Mouse (Mus musculus) olfactory bulb, adult 2 months (tissue): Measurements from ENCODE around the gene Galr3.

Experiments
- CTCF ChIP-seq: fragments of 200-500 bp; IDR thresholded peaks from 2 replicates; pipeline ENCODE4 v1.5.1; 2012; ENCODE audit warnings: low read depth, mild to moderate bottlenecking, low read length, moderate library complexity; ENCODE audit not compliant: insufficient read depth
- POLR2A ChIP-seq: fragments of 200-500 bp; IDR thresholded peaks from 2 replicates; pipeline ENCODE4 v1.6.1; 2012; ENCODE audit warnings: mild to moderate bottlenecking, low read depth, low read length, moderate library complexity; ENCODE audit not compliant: insufficient read depth

DNA sequence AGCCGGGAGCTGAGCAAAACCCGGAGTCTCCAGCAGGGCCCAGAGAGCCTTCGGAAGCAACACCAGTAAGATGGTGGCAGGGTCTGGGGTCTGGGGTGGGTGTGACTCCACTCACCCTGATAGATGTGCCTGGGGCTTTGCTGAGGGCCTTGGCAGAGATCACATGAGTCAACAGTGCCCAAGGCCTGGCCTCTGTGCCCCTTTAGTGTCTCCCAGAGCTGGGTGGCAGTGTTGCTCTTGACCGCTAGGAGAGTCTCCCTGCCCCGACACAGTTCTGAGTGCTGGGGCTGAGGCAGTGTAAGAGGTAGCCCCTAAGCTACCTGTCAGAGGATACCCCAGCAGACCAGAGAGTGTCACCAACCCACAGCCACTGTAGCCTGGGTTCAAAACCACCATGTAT lies 40.1 kb upstream of the Galr3 start:
- TF ChIP-seq CTCF (no peak), POLR2A (no peak)
